Mouse (Mus musculus) heart, postnatal 10 days (tissue): Measurements from ENCODE around the gene Krr1. TPM values are rescaled to one million over a fixed set of nuclear protein-coding genes. Genes with fewer than 3 reads are reported as not detected.
A peak's percentile ranks its signal among the peaks of the same experiment; 100 is the strongest.
"Not testable (repeated sequence)": the region's sequence is repeated elsewhere in the genome, so short reads cannot be mapped to it uniquely, and the experiment has no call there.

Experiments
- DNase-seq, 2 experiments: peaks; one replicate each; pipeline ENCODE4 v3.0.0; 2021
- intact Hi-C: fragments of 180-260 bp; cut with DNase I; formaldehyde crosslinking; loops from one replicate; pipeline ENCODE4 v1.15.1; 2025
- total RNA-seq, 2 experiments: library from RNA; stranded (reverse); gene quantifications; 2 replicates each; pipeline ENCODE4 v1.2.3; 2021

Gene Krr1
- total RNA-seq, 2 experiments from 2014 or later = 21.2 to 22.1 TPM

DNA sequence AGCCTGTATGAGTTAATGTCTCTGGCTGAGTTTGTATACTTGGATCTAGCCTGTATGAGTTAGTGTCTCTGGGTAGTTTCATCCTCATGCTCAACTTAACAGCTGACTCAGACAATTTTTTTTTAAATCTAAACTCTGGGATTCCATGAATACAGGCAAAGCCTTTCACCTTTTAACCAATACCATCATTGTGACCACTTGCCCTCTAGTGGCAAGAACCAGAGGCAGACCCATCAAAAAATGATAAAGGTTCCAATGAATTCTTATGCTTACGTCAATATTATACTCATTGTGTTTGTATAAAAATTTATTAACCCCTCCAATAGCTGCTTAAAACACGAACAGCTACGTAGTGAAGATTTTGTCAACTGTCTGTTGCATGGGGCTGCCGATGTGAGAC is 6.1 kb upstream of the Krr1 start:
- no peak for DNase-seq
- intact Hi-C loops = no loop called here

DNA sequence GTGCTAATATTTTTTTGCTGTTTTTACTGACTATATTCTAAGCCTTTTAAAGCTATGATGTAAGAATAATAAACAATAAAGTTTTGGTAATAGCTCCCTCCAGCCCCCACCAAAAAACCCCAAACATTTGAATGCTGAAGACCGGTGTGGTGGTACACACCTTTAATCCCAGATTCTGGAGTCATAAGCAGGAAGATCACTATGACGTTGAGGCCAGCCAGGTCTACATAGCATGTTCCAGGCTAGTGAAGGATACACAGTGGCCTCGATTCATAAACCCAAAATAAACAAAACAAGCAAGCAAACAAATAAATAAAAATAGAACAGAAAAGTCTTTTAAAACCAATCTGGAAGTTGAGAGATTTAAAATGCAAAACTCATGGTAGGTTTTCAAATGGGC is 535 bp upstream of the Krr1 start:
- no peak for DNase-seq
- intact Hi-C loops = loop anchor here (5.0 kb wide), 1 partner anchor 675 kb away; the partner anchor contains the start of gene Bbs10

DNA sequence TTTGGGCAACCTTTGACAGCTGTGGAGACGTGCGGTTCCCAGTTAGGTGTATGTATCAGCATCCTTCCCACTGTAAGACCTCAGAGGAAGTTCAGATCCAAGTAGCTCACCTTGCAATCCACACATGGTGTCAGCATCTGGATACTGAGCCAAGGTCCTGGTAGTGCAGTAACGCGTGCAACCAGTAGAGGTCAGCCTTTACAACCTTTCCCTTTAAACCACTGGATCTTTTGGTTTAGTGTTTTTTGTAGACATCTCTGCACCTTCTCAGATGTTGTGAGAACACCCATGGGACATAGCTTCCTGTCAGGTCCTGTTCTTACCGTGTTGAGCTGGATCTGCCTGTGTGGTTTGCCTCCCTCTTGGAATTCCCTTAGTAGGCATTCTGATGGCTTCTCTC is 5.1 kb downstream of the Krr1 start:
- intact Hi-C loops = loop anchor here (2.0 to 5.0 kb wide), 3 partner anchors 129 to 825 kb away; partner anchors contain the start of genes Caps2 and Glipr1l3
- DNase-seq = peak; percentile 61 to 78

DNA sequence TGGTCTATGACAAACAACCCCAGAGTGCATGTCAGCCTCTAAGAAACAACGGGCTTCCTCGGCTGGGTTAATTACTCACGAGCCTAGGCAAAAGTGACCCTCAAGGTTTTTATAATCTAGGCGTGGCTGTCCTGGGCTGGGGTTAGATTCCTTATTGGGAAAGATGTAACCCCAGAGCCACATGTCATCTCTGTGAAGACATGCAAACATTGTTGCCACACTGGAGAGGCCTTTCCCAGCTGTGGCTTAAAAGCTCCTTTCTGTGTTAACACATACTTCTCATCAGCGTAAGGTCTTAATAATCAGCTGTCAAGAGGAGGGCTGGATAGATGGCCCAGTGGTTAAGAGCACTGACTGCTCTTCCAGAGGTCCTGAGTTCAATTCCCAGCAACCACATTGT is 10.6 kb downstream of the Krr1 start:
- DNase-seq = no peak
- intact Hi-C loops = no loop called here

DNA sequence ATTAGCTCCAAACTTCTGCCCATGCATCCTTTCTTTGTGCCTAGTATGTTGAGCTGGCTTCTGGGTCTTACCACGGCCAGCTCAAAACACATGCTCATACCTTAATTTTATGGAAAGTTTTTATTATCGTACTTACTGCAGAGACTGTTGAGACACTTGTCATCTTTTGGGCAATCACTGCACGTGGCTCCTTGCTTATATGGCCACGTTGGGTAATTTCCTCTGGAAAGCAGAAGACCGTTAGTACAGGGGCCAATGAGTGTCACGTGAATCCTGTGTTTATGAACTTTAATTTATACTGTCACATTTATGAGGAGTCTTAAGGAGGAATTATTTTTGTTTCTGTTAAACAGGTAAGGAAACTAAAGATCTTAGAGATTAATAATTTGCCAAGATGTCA is 14.0 kb downstream of the Krr1 start:
- no peak for DNase-seq
- intact Hi-C loops = no loop called here

DNA sequence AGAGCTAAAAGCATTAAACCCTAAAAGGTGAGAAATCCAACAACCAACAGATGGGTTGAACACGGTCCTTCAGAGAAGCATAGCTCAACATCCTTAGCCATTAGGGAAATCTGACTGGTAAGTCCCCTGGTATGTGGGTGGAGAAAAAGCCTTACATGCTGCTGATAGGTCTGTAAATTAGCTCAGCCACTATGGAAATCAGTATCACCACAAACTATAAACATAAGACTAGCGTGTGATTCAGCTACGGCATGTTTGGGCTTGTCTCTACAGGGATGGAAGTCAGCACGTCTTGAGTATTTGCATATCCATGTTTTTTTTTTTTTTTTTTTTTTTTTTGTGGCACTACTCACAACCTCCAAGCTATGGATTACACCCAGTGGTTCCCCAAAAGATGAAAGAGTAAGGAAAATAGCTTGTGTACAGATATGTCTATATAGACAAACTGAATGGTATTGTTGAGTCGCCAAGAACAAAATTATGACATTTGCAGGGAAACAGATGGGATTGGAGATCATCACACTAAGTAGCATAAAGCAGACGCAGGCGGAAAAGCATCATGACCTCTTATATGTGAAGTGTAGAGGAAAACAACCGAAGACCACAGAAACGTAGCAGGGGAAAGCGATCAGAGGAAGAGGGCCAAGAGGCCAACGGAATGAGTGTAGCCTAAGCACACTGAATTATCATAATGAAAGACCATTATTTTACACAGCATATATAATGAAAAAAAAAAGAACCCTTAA is 23.5 kb downstream of the Krr1 start:
- intact Hi-C loops = no loop called here
- no peak for DNase-seq

DNA sequence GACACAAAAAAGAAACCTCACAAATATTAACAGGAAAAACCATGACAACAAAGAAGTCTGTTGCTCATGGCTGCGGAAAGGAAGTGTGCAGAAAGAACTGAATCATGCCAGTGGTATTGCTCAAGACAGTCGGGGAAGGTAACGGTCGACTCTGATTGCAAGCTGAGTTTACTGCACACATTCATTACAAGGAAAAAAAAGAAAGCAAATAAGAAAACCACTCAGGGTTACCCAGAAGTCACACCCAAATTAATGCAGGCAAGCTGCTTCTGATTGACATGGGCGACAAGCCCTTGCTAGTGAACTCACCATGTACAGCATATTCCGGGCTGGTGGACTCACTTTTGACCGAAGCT is 24.1 kb downstream of the Krr1 start:
- DNase-seq = no peak

DNA sequence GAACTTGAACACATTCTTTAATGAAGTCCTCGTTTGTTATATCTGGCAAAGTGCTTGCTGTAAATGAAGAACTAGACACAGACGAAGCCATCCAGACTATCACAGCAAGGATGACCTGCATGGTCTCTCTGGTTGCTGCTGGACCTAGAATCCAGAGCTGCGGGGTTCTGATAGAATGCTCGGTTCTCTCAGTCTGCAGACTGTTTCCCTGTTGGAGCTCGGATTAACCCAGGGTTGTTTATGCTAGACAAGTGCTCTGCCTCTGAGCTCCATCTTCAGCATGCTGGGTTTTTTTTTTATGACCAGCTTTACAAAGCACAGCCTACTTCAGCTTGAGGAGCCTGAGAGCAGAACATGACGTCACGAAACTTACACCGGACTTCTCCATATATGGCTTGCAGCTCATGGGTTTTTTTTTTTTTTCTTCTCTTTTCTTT is 24.5 kb downstream of the Krr1 start:
- intact Hi-C loops = no loop called here
- DNase-seq = no peak

More for the DNA sequence above, 24.1 kb downstream of the Krr1 start:
- intact Hi-C loops = no loop called here

DNA sequence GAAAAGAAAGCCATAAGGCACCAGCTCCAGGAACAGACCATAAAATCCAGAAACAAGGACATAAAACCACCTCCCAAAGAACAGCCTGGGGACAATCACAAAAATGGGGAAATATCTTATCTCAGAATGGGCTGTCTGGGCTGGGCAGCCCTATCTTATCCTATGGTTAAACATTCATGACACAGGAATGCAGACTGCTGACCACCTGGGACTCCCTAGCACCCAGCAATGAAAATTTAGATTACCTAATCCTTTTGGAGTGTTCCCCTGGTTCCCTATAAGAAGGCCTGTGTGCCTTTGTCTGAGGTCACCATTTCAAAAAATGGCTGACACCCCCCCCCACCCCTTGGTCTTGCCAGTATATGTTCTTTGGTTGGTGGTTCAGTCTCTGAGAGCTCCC is 25.2 kb downstream of the Krr1 start:
- intact Hi-C loops = no loop called here
- no peak for DNase-seq

DNA sequence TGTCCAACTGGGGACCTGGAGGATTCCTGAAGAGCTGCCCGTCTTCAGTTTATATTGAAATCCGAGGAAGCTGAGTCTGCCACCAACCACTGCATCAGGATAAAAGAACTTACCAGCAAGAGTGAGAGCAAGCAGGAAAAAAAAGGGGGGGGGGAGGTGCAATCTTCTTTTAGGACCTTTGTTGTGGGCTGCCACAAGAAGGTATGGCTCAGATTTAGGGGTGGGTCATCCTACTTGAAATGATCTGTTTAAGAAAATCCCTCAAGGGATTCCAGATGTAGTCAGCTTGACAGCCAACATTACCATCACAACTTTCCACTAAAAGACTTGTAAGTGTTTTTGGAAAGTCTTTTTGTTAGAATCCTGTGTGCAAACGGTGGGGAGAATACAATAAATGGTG is 27.3 kb downstream of the Krr1 start:
- no peak for DNase-seq
- intact Hi-C loops = no loop called here

DNA sequence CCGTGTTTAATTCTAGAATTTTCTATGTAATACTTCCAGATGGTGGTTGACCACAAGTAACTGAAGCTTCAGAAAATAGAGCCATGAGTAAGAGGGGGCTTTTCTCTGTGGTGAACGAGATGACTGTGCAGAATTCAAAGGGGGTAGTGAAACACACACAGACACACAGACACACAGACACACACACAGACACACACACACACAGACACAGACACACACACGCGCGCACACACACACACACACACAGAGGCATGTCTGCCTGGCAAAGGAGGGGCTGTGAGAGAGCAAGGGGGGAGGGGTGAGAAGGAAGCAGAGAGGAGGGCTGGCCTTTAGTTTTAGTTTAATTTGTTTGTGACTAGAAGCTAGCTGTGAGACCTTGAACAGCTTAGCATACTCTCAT is 28.1 kb downstream of the Krr1 start:
- intact Hi-C loops = no loop called here
- DNase-seq = no peak

DNA sequence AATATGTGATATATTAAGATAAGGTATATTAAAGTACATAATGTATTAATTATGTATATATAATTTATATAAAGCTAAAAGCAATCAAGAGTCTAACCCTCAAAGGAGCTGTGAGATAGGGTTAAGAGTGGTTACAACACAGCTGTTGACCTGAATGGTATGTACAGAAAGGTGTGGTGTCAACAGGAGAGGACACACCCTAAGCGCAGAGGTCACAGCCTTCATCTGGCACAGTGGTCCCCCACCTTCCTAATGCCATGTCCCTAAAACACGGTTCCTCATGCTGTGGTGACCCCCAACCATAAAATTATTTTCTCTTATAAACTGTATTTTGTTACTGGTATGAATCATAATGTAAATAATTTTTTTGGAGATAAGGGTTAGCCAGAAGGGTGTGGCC is 28.9 kb downstream of the Krr1 start:
- intact Hi-C loops = no loop called here
- DNase-seq = no peak

DNA sequence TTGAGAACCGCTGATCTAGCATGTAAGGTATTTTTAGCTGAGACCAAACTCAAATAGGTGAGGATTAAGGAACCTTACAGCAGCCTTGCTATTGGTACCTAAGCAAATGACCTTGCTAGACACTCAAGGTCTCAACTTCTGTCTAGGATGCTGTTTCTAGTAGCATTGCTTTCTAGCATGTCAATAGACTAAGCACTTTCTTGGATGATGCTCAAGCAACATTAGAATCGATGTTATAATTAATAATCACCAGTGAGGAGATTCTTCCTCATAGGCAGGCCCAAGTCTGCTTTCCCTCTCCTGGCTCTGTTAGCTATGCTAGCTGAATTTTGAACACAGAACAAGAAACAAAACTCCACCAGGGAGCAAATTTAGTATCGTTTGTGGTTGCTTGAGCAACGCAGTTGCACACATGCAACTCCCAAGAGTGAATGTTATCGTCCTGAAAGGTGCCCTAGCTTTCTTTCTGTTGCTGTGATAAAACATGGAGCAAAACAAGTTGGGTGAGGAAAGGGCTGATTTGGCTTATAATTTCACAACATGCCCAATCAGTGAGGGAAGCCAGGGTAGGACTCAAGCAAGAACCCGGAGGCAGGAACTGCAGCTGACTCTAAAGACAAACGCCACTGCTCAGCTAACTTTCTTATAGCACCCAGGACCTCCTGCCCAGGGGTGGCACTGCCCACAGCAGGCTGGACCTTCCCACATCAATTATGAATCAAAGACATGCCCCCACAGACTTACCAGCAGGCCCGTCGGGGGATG is 29.5 kb downstream of the Krr1 start:
- intact Hi-C loops = no loop called here

DNA sequence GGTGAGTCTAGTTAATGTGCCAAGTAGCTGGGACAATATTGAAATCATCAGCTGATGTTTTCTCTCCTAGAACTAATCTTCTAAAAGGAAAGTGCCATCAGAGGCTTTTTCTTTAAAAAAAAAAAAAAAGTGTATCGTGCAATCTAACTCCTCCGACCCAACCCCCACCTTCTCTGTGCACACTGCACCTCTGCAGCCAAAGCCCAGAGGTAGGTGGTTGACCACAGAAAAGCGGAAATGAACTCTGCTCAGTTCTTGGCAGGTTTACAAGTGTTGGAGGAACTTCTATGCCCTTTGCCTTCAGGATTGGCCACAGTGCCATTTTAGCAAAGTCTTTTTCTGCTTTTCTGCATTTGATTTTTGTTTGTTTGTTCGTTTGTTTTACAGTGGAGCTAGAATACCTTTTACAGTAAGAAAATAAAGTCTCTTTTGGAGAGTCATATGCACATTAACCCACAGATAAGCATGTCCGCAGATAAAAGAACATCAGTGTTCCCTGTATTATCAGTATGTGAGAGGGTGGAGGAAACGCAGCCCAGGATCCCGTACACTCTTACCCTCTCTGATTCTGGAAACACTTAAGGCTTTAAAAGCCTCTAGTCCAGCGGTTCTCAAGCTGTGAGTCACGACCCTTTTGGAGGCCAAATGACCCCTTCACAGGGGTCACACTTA is 30.2 kb downstream of the Krr1 start, which contains the start of gene Glipr1:
Gene Glipr1 (minus strand): TSS at position 88 of the 672 bp plus-strand sequence.
- peak in 1 of 2 experiments; percentile 8 for DNase-seq
- intact Hi-C loops = no loop called here

More for the DNA sequence above, 29.5 kb downstream of the Krr1 start:
- no peak for DNase-seq

DNA sequence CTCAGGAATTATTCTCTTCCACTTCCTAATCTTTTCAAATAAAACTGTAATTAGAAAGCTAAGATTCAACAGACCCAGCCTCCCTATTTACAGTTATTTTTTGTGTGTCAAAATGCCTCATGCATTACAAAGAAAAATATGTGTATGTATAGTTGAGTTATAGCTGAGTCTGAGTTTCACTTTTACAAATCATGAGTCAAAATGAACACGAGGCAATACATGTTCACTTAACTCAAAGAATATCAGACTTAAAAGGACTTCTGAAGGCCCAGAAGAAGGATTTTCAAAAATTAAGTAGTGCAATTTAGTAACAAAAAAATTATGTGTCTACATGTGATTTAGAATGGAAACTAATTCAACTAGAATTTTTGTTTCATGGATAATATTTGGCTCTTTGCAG is 37.0 kb downstream of the Krr1 start:
- DNase-seq, intact Hi-C loops: not testable (repeated sequence)

DNA sequence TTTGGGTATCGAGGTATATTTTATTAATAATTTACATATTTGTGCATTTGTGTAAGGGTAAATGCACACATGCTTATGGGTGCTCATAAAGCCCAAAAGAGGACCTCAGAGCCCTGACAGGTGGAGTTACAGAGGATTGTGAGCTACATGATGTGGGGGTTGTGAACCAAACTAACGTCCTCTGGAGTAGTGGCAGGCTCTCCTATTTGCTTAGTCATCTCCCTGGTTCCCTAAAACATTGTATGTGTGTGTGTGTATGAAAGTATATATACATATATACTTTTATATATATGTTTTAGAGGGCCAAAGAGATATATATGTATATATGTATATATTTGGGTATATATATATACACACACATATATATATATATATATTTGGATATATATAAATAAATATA is 51.1 kb downstream of the Krr1 start:
- intact Hi-C loops = no loop called here
- no peak for DNase-seq

DNA sequence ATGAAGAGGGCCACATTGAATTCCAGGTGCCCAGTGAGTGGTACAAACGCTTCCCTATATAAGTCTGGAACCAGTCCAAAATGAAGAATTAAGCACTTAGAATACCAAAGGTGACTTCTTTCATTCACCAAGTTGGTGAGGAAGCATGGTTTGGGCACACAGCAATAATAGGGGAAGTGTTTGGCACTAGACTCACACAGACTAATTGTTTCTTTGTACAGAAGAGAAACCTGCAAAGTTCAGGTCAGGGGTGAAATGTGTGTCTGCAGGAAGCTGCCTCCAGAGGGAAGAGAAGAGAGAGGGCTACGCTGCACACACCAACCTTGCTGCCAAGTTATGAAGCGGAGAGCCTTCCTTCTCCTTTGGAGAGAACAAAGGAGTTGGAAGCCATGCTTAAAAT is 56.2 kb downstream of the Krr1 start:
- DNase-seq, intact Hi-C loops: not testable (repeated sequence)
